Mouse (Mus musculus) granulocyte monocyte progenitor cell, adult 5-6 weeks (primary cell): ENCODE results near the gene Serp2. TPM values are rescaled to one million over a fixed set of nuclear protein-coding genes. Genes with fewer than 3 reads are reported as not detected.

Experiments used
- ATAC-seq: replicated peaks from 2 replicates; pipeline ENCODE4 v1.8.0; 2016; ENCODE audit warnings: mild to moderate bottlenecking, moderate TSS enrichment, inconsistent platforms; ENCODE audit not compliant: poor library complexity, severe bottlenecking
- total RNA-seq, 2 experiments: library from RNA; stranded (forward) in 1 of 2; stranded (reverse) in 1 of 2; fragments of 200-712, 200-1000 nt in 1 of 2; fragments of >200 nt in 1 of 2; fragmentation: Nextera tagmentation in 1 of 2; gene quantifications; 2 replicates each; pipeline ENCODE4 v1.2.3; 2014 to 2017

Gene Serp2
- total RNA-seq, 2 experiments from 2014 or later, result not detected

DNA sequence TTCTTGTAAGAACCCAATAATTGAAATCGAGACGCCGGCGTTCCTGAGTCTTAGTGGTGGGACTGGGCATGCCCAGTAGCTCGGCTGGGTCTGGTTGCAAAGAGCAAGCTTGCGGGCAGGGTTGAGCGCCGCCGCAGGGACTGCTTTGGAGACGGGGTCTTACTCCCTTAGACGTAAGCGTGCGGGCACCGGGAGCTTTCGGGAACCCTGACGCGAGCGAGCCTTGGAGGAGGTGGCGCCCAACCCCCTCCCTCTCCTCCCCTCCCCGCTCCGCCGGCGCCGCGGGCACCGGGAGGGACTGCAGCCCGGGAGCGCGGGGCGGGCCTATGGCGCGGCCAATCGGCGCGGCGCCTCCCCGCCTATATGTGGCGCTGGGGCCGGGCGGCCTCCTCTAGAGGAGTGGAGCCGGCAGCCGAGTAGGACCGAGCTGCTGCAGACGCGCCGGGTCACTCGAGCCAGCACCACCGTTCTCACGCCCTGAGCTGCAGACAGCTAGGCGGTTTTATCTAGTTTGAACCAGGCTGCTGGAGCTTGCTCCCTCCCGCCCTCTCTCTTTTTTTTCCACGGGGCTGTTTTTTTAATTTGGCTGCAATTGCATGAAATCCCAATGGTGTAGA is 52.5 kb downstream of the Serp2 start:
- ATAC-seq, result peak; percentile 77

DNA sequence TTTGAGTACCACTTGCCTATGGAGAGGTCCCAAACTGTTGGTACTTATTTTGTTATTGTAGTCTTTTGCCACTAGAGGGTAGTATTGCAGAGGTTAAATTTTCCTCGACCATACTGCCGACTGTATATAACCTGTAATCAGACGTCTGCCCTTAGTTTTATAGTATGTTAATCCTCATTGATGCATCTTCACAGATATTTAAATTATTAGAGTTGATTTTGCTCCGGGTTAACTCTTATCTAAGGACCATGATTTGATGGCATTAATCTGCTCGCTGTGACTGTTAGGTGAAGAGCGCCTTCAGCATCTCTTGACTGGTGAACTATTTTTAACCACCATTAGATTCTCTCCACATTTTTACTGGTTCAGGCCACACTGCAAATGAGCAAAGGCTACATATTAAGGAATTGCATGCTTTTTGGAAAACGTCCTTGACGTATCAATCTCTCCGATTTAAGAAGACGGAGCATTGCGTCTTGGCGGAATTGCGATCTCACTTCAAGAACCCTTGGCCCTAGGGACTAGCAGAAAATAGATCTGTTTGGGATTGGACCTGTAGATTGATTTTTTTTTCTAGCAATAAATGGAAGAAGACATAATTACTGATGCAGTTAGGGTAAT is 53.3 kb downstream of the Serp2 start:
- ATAC-seq, result 0 out of 2 replicates have a peak, but pooled peaks have one; percentile 18

DNA sequence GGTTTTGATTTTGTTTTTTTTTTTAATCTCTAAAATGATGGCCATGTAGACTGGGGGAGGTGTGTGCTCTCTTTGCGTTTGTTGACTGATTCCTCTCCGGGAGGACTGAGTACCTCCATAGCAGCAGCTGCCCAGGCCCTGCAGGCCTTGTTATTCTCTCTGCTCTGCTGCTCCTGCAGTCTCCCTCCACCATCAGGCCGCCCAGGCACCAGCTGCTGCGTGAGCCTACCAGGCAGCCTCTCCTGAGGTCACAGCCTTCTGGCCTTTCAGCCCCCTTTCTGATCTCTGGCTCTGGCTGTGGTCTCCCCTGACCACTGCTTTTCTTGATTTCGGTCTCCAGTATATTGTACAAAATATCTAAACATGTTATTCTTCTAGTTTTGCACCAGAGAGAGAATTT is 56.7 kb downstream of the Serp2 start:
- ATAC-seq, result no peak

DNA sequence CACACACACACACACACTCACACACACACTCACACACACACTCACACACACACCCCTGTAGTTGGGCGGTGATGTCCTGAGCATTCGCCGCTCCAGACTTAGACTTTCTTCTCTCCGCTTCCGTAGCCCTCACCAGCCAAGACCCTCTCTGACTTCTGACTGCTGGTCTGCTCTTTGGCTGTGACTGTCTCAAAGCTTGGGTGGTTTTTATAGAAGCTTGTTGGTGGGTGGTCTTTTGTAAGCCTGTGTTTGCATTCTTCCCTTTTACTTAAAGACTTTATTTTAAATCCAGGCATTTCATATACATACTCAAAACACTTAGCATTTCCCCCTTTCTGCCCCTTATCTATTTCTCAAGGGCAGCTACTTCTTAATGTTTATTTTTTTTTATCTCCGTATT is 57.2 kb downstream of the Serp2 start:
- no peak for ATAC-seq

DNA sequence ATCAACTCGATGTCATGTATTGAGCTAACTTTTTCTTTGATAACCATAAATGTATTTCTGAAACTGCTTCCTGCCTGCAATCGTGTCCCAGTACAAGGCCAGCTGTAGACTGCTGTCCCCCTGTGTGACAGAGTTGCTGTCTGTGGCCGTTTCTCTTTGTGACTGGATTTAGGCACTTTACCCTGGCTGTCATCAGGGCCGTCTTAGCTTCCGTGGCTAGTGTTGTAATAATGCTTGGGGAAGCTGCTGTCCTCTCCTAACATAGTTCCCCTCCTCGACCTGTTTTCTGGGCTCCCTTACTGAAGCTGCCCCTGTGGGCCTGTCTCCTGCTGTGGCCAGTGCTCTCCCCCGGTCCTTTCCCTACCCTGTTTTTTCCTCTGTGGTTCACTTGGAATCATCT is 58.5 kb downstream of the Serp2 start:
- ATAC-seq, result peak; percentile 83

DNA sequence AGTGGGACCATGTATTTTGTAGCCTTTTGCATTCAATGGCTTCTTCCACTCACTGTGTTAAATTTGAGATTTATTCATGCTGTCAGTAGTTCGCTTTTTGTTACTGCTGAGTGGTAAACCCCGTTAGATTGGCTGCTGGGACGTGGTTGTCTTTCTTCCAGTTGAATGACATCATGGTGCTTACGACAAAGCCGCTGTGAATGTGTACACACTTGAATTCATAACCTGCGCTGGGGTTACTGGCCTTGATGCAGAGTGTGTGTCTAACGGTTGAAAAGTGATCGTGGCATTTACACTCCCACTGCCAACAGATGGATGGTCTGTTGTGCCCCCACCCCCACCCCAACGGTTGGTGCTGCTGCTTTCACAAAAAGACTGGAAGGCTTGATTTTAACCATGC is 59.5 kb downstream of the Serp2 start:
- ATAC-seq, result no peak

DNA sequence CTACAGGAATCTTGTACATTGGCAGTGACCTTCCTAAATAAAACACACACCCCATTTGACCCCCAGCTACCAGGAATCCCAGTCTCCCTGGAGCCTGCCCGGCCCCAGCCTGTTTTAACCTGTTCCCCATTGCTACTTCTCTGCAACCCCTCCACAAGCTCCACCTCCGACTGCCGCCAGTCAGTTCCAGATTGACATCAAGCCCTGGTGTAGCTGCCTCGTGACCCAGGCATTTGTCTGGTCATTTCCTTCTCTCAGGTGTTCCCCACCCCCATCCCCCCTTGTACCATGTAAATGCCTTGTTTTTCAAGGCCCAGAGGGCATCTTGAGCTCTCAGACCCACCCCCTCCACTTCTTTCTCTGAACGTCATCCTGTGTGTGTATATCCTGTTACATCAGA is 61.7 kb downstream of the Serp2 start:
- no peak for ATAC-seq

DNA sequence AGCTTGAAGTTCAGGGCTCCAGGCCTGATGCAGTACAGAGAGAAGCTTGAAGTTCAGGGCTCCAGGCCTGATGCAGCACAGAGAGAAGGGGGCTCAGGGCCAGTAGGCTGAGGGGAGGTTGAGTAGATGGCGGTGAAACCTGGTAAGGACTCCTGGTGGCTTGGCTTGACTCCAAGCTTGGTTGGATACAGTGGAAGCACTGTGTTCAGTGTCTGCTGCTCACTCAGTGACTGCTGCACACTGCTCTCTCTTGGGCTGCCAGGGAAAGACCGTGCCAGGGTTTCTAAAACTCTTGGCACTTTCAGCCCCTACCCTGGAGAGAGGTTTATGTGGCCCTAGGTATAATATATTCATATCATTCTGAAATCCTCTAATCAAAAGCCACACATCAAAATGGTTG is 67.6 kb downstream of the Serp2 start:
- no peak for ATAC-seq

DNA sequence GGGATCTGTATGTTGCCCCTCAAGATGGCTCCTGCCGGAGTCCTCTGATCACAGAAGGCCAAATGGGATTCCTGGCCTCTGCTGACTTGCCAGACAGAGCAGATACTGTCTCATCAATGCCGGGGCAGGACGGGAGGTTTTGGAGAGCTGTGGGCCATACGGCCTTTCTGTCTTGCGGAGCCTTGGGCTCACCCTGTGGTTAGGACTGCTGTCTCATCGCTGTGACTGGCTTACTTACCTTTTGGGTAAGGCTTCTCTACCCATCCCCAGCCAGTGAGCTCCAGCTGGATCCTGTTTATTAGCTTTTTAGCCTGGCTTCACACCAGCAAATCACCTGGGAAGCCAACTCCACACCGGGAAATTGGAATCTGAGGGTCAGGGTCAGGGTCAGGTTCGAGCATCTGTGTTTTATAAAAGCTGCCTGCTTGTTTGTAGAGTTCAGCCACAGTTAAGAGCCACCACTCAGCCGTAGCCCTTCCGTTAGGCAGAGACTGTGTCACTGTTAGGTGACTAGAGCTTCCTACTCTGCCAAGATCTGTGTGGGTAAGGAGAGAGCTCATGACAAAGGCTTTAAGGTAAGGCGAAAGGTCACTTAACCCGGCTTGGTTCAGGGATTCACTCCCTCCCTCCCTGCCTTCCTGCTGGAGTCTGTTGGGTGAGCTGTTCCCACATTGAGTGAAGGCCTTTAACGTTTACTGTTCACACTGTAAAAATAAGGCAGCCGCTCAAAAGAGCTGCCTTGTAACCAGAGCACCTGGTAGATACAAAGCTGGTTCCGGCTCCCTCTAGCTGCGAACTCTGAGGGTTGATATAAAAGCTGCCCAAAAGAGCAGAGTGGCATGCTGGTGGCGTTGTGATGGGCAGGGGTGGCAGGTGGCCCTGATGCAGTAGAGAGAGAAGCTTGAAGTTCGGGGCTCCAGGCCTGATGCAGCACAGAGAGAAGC is 68.3 kb downstream of the Serp2 start:
- no peak for ATAC-seq

DNA sequence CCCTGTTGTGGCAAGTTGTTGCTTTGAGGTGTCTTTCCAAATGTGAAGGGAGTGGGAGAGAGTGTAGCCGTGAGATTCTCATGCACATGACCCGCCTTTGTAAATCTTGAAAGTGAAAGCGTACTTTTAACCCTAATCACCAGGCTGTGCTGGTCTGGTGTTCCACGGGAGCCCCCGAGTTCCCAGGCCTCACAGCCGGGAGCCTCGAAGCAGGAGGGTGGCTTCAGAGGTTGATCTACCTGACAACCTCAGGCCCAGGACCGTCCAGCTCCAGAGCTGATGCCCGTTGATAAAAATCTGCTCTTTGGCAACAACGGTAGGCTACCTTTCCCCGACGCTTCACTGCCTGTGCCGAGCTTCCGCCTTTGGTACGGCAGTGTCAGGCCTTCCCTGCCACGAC is 69.1 kb downstream of the Serp2 start:
- ATAC-seq, result no peak

DNA sequence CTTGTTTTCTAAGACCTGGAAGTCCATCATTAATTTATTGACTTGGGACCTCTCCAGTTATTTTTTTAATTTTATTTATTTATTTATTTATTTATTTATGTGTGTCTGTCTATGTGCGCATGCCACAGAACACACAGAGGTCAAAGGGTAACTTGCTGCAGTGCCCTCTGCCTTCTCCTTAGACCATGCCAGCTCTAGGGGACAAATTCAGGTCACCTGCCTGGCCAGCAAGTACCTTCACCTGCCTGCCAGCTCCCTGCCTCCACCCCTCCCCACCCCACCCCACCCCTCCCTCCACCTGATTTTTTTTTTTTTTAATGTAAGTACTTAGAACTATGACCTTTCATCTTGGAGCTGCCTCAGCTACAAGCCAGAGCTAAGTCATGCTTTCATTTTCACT is 73.0 kb downstream of the Serp2 start:
- ATAC-seq, result no peak

Other genes with a start within 250 kb of the Serp2 start
- 53.3 and 59.4 TPM in 2 replicates for gene Tsc22d1, start 141.9 kb downstream of the Serp2 start, total RNA-seq (2014; fragmentation: Nextera tagmentation)
- gene Tsc22d1, start 141.9 kb downstream of the Serp2 start, total RNA-seq (2017), result 30.6 and 41.9 TPM in 2 replicates